Mouse (Mus musculus) A20 (cell line): Measurements from ENCODE around the gene Wwox.

Source experiments
- DNase-seq: peaks from one replicate; pipeline ENCODE4 v3.0.0-alpha.2; 2011; ENCODE audit warnings: low read depth, low spot score

The Wwox gene

GRCm38 (mm10) chr8:114600196-114600595 is 160.7 kb downstream of the Wwox start:
- DNase-seq: no peak

- DNase-seq: no peak
Observed at GRCm38 (mm10) chr8:114603046-114603445, 163.6 kb downstream of the Wwox start.

- no peak for DNase-seq
Observed at GRCm38 (mm10) chr8:114603561-114603960, 164.1 kb downstream of the Wwox start.

- no peak for DNase-seq
Observed at GRCm38 (mm10) chr8:114604315-114604714, 164.9 kb downstream of the Wwox start.

GRCm38 (mm10) chr8:114605651-114606050 is 166.2 kb downstream of the Wwox start:
- no peak for DNase-seq

- DNase-seq: no peak
Observed at GRCm38 (mm10) chr8:114609330-114609729, 169.9 kb downstream of the Wwox start.

- DNase-seq: no peak
Observed at GRCm38 (mm10) chr8:114611075-114611474, 171.6 kb downstream of the Wwox start.

GRCm38 (mm10) chr8:114612091-114612490 is 172.6 kb downstream of the Wwox start:
- DNase-seq: no peak

- no peak for DNase-seq
Observed at GRCm38 (mm10) chr8:114615413-114615812, 176.0 kb downstream of the Wwox start.

- DNase-seq: no peak
Observed at GRCm38 (mm10) chr8:114615908-114616307, 176.5 kb downstream of the Wwox start.

- no peak for DNase-seq
Observed at GRCm38 (mm10) chr8:114618908-114619508, 179.6 kb downstream of the Wwox start.

- DNase-seq: no peak
Observed at GRCm38 (mm10) chr8:114625402-114625801, 185.9 kb downstream of the Wwox start.

GRCm38 (mm10) chr8:114626897-114627296 is 187.4 kb downstream of the Wwox start:
- DNase-seq: peak; percentile 67

- DNase-seq: no peak
Observed at GRCm38 (mm10) chr8:114629719-114630118, 190.3 kb downstream of the Wwox start.

- peak; percentile 25 for DNase-seq
Observed at GRCm38 (mm10) chr8:114631087-114631486, 191.6 kb downstream of the Wwox start.

- DNase-seq: no peak
Observed at GRCm38 (mm10) chr8:114634151-114634550, 194.7 kb downstream of the Wwox start.

- DNase-seq: peak; percentile 37
Observed at GRCm38 (mm10) chr8:114634669-114635410, 195.4 kb downstream of the Wwox start.

GRCm38 (mm10) chr8:114636376-114636775 is 196.9 kb downstream of the Wwox start:
- DNase-seq: peak; percentile 66

GRCm38 (mm10) chr8:114641809-114642208 is 202.4 kb downstream of the Wwox start:
- no peak for DNase-seq

GRCm38 (mm10) chr8:114650789-114651188 is 211.3 kb downstream of the Wwox start:
- DNase-seq: no peak

GRCm38 (mm10) chr8:114657789-114658188 is 218.3 kb downstream of the Wwox start:
- no peak for DNase-seq

- no peak for DNase-seq
Observed at GRCm38 (mm10) chr8:114658475-114658874, 219.0 kb downstream of the Wwox start.

GRCm38 (mm10) chr8:114663053-114663452 is 223.6 kb downstream of the Wwox start:
- DNase-seq: peak; percentile 34
